Mouse (Mus musculus): Measurements from ENCODE around the gene 1600002K03Rik. TPM values are rescaled to one million over a fixed set of nuclear protein-coding genes. Genes with fewer than 3 reads are reported as not detected.

The 1600002K03Rik gene
- total and polyA plus RNA-seq, 2 experiments: 5.1 to 10.0 TPM

DNA sequence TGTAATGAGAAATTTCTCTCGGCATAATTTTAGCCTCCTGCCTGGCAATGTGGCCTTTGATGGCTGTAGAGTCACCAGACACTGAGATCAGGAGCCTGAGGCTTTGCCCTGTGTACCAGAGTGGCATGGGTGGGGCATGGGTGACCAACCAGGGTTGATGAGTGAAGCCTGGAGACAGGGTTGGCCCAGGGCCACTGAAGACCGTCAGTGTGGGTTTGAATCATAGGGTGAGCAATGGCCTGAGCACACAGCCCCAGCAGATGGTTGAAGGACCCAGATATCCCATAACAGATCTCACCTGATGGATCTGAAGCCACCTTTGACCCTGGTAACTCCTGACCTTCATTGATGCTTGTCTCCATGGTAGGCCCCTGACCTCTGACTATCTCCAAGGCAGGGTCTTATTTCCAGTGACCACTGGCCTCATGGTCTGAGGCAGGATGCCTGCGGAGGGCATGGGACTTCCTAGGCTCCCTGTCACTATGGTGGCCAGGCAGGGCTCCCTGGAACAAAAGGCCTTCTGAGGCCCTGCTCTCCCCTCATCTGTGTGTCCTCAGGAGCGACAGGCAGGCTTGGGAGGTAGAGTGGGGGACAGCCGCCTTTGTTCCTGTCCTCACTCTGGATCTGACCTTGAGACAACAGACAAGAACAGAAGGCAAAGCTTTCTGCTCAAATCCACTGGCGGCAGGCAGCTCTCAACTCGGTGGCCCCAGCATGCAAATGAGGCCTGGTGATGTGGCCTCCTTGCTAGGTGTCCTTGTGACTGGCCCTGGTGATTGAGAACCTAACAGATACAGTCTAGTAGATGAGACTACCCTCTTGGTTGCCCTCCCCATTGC is 4.9 kb downstream of the 1600002K03Rik start:
- H3K9ac ChIP-seq (ENCODE audit: low read depth, low read length): no peak overlapping the region
- peaks cover 4% of the 10 kb centered on the region; the same call in 1 of the 2 replicates for H3K27me3 ChIP-seq (ENCODE audit: control insufficient read depth, insufficient read depth, low read length)
- H3K4me3 ChIP-seq (ENCODE audit: insufficient read depth, low read depth, low read length): no peak overlapping the region
- H3K36me3 ChIP-seq (ENCODE audit: control insufficient read depth, insufficient read depth, low read length): no peaks in the 10 kb centered on the region
- H3K4me1 ChIP-seq (ENCODE audit: control insufficient read depth, insufficient read depth, low read length): peaks cover 3% of the 10 kb centered on the region
- no peak for TF ChIP-seq POLR2A (IDR thresholded peaks at IDR 0.05; ENCODE audit: extremely low read depth, insufficient read depth, low read length)
- no peak for TF ChIP-seq CTCF (IDR thresholded peaks at IDR 0.05; ENCODE audit: low read depth, low read length)
- H3K79me2 ChIP-seq (ENCODE audit: control insufficient read depth, insufficient read depth, low read length): no peaks in the 10 kb centered on the region
- 82% methylated on average over 7 of the region's 7 CpGs for WGBS
- DNase-seq (ENCODE audit: extremely low read depth, low read depth, low spot score): no peak
- no peak overlapping the region for H3K27ac ChIP-seq (replicated peaks; ENCODE audit: insufficient read depth, low read depth, low read length)

DNA sequence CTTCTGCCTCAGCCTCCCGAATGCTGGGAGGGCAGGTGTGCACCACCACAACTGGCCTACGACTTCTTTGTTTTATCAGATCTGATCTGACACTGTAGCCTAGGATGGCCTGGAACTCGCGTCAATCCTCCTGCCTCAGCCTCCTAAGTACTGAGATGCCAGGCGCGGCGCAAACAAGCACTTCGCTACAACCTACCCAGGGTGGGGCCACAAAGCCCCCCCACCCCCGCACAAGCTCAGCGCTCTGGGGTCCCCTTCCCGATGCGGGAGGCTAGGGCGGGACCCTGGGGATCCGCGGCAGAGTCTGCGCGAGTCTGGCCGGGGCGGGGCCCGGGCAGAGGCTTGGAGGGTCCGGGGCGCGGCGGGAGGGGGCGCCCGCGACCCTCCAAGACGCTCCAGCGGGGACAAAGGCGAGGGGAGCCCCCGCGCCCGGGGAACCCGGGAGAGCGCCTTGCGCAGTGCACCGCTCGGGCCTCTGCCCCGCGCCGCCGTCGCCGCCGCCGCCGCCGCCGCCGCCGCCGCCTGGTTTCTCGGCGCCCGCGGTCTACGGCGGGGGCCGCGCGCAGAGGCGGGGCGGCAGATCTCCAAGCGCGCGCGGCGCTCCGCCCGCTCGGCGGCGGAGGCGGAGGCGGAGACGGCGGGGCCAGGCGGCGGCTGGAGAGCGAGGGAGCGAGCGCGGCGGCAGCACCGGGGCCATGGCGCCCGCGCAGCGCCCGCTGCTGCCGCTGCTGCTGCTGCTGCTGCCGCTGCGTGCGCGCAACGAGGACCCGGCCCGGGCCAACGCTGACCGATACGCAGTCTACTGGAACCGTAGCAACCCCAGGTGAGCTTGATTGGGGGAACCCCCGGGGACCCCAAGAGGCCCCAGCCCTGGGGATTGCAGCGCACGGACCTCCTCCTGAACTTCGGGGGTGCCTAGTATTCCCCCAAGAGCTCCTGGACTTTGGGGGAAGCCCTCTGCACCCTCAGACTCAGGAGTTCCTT is 6.6 kb downstream of the 1600002K03Rik start, which contains the start of gene Efna2:
Efna2 (plus strand) TSS at position 415 of the 984 bp plus-strand sequence.
- Histone ChIP-seq H3K27ac (replicated peaks; ENCODE audit: insufficient read depth, low read depth, low read length) (no peak within 1 kb of the TSS), H3K9ac (ENCODE audit: low read depth, low read length) (peak within 1 kb of the TSS; percentile 78), H3K27me3 (ENCODE audit: control insufficient read depth, insufficient read depth, low read length) (peaks cover 4% of the 10 kb centered on the region; the same call in 1 of the 2 replicates), H3K79me2 (ENCODE audit: control insufficient read depth, insufficient read depth, low read length) (no peaks in the 10 kb centered on the region), H3K4me3 (ENCODE audit: insufficient read depth, low read depth, low read length) (peak within 1 kb of the TSS; percentile 56), H3K4me1 (ENCODE audit: control insufficient read depth, insufficient read depth, low read length) (no peaks in the 10 kb centered on the region), H3K36me3 (ENCODE audit: control insufficient read depth, insufficient read depth, low read length) (no peaks in the 10 kb centered on the region)
- no peak for TF ChIP-seq POLR2A (IDR thresholded peaks at IDR 0.05; ENCODE audit: extremely low read depth, insufficient read depth, low read length)
- TF ChIP-seq CTCF (IDR thresholded peaks at IDR 0.05; ENCODE audit: low read depth, low read length): no peak
- WGBS: 6% methylated on average over 101 of the region's 106 CpGs
- DNase-seq (ENCODE audit: extremely low read depth, low read depth, low spot score): no peak

DNA sequence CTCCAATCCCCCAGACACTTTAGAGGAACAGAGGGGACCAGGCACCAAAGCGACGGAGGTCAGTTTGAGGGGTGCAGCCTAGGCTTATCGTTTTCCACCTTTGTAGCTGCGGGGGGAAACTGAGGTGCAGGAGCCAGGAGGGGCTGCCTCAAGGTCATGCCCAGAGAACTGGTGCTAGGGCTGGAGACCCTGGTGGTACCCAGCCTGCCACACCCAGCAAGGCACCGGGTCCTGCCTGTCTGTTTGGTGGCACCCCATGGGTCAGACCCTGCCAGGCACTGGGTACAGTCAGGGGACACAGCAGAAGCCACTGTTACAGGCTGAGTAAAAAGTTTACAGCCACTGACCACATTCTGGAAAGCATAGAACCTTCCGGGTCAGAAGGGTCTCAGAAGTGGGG is 7.5 kb downstream of the 1600002K03Rik start:
- TF ChIP-seq CTCF (IDR thresholded peaks at IDR 0.05; ENCODE audit: low read depth, low read length): no peak
- no peak for TF ChIP-seq POLR2A (IDR thresholded peaks at IDR 0.05; ENCODE audit: extremely low read depth, insufficient read depth, low read length)
- Histone ChIP-seq H3K4me1 (ENCODE audit: control insufficient read depth, insufficient read depth, low read length) (no peaks in the 10 kb centered on the region), H3K4me3 (ENCODE audit: insufficient read depth, low read depth, low read length) (no peak overlapping the region), H3K9ac (ENCODE audit: low read depth, low read length) (no peak overlapping the region), H3K27me3 (ENCODE audit: control insufficient read depth, insufficient read depth, low read length) (peaks cover 4% of the 10 kb centered on the region; the same call in 1 of the 2 replicates), H3K36me3 (ENCODE audit: control insufficient read depth, insufficient read depth, low read length) (no peaks in the 10 kb centered on the region), H3K27ac (replicated peaks; ENCODE audit: insufficient read depth, low read depth, low read length) (no peak overlapping the region), H3K79me2 (ENCODE audit: control insufficient read depth, insufficient read depth, low read length) (no peaks in the 10 kb centered on the region)
- DNase-seq (ENCODE audit: extremely low read depth, low read depth, low spot score): no peak
- 69% methylated on average over 6 of the region's 6 CpGs for WGBS

DNA sequence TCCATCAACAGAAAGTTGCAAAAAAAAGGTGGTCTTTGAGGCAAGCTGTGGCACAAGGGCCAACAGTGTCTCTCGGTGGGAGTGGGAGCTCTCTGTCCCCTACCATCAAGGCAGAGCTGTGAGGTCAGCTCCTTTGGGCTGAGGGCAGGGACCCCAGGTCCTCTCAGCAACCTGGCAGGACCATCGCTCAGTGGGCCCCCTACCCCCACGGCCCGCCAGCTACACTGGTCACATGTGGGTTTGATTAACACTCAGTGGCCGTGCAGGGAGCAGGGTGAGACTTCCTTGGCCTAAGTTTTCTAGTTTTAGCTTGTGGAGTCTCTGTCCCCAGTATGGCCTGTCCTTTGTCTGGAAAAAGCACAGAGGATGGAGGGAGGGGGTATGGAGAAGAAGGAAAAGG is 8.1 kb downstream of the 1600002K03Rik start:
- H3K9ac ChIP-seq (ENCODE audit: low read depth, low read length): no peak overlapping the region
- no peak for DNase-seq (ENCODE audit: extremely low read depth, low read depth, low spot score)
- no peaks in the 10 kb centered on the region for H3K4me1 ChIP-seq (ENCODE audit: control insufficient read depth, insufficient read depth, low read length)
- no peaks in the 10 kb centered on the region for H3K36me3 ChIP-seq (ENCODE audit: control insufficient read depth, insufficient read depth, low read length)
- peaks cover 4% of the 10 kb centered on the region; the same call in 1 of the 2 replicates for H3K27me3 ChIP-seq (ENCODE audit: control insufficient read depth, insufficient read depth, low read length)
- TF ChIP-seq POLR2A (IDR thresholded peaks at IDR 0.05; ENCODE audit: extremely low read depth, insufficient read depth, low read length) (no peak), CTCF (IDR thresholded peaks at IDR 0.05; ENCODE audit: low read depth, low read length) (no peak)
- no peak overlapping the region for H3K4me3 ChIP-seq (ENCODE audit: insufficient read depth, low read depth, low read length)
- no peak overlapping the region for H3K27ac ChIP-seq (replicated peaks; ENCODE audit: insufficient read depth, low read depth, low read length)
- 83% methylated on average over 5 of the region's 5 CpGs for WGBS
- no peaks in the 10 kb centered on the region for H3K79me2 ChIP-seq (ENCODE audit: control insufficient read depth, insufficient read depth, low read length)

DNA sequence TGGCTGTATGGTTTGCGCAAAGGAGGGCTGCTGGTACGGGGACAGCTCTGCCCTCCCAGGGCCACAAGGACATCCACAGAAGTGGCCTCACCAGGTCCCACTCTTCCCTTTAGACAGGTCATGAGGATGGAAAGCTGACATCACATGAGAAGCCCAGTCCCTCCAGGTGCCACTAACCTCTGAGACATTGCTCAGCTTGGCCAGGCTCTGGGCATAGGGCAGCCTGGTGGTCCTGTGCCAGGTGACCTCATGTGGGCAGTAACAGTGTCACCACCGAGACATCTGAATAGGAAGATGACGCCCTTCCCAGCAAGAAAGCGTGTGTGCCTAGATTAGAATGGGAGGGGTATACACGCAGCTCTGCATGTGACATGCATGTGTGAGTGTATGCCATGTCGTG is 9.8 kb downstream of the 1600002K03Rik start:
- 92% methylated on average over 7 of the region's 7 CpGs for WGBS
- H3K27me3 ChIP-seq (ENCODE audit: control insufficient read depth, insufficient read depth, low read length): peaks cover 4% of the 10 kb centered on the region; the same call in 1 of the 2 replicates

More for the DNA sequence above, 9.8 kb downstream of the 1600002K03Rik start:
- Histone ChIP-seq H3K9ac (ENCODE audit: low read depth, low read length) (no peak overlapping the region), H3K4me3 (ENCODE audit: insufficient read depth, low read depth, low read length) (no peak overlapping the region), H3K4me1 (ENCODE audit: control insufficient read depth, insufficient read depth, low read length) (no peaks in the 10 kb centered on the region), H3K79me2 (ENCODE audit: control insufficient read depth, insufficient read depth, low read length) (no peaks in the 10 kb centered on the region), H3K36me3 (ENCODE audit: control insufficient read depth, insufficient read depth, low read length) (no peaks in the 10 kb centered on the region), H3K27ac (replicated peaks; ENCODE audit: insufficient read depth, low read depth, low read length) (no peak overlapping the region)
- TF ChIP-seq CTCF (IDR thresholded peaks at IDR 0.05; ENCODE audit: low read depth, low read length) (no peak), POLR2A (IDR thresholded peaks at IDR 0.05; ENCODE audit: extremely low read depth, insufficient read depth, low read length) (no peak)
- no peak for DNase-seq (ENCODE audit: extremely low read depth, low read depth, low spot score)

Measured in liver, adult 2 months (tissue).